Mouse (Mus musculus): Measurements from ENCODE around the gene Trabd.

DNA sequence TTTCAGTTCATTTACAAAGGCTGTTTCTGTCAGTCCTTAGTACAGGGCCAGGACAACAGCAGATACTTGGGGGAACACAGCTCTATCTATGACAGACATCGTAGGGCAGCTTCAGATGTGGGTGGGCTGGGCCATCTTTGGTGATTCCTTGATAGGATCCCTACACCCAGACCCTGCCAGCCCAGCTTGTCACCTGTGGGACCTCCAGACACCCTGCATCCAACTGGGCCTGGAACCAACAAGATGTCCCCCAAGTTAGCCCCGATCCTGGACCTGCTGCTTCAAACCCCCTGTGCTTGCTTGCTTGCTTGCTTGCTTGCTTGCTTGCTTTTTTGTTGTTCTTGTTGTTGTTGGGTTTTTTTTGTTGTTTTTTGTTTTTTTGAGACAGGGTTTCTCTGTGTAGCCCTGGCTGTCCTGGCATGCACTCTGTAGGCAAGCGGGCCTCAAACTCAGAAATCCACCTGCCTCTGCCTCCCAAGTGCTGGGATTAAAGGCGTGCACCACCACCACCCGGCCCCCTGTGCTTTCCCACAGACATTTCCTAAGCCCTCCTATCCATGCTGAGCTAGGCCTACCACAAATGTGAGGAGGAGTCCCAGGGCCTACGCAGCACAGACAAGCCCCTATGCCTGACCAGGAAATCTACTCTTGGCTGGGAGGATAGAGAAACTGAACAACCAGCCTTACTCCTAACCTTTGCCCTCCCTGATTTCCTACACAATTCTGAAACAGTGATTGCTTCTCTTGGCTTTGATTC, 13.0 kb upstream of the Trabd start:
- TF ChIP-seq CTCF (IDR thresholded peaks at IDR 0.05; ENCODE audit: control insufficient read depth, insufficient read depth, low read length) (no peak), POLR2A (IDR thresholded peaks at IDR 0.05; ENCODE audit: borderline replicate concordance, control insufficient read depth, low read depth, low read length) (no peak)
